Mouse (Mus musculus) midbrain, postnatal 0 days (tissue): ENCODE results near the gene Plpp7. TPM values are rescaled to one million over a fixed set of nuclear protein-coding genes. Genes with fewer than 3 reads are reported as not detected.

ENCODE experiments used
- ATAC-seq: fragments of 200-750 bp; cut with Nextera tagmentation; 2 replicates; pipeline ENCODE4 v1.8.0; 2017; ENCODE audit warnings: moderate number of reproducible peaks, mild to moderate bottlenecking, moderate TSS enrichment, moderate library complexity; ENCODE audit not compliant: low FRiP score
- DNase-seq: peaks from one replicate; pipeline ENCODE4 v3.0.0-alpha.2; 2015; ENCODE audit warnings: low spot score
- H3K27ac ChIP-seq: fragments of 300-500 bp; sonication (generic); 2 replicates; pipeline ENCODE4 v1.5.1; 2014; ENCODE audit warnings: low read depth, mild to moderate bottlenecking, low read length, mixed read lengths
- H3K27me3 ChIP-seq: fragments of 300-500 bp; sonication (generic); 2 replicates; pipeline ENCODE4 v1.6.1; 2014; ENCODE audit warnings: low read length, control low read depth, mixed read lengths; ENCODE audit not compliant: insufficient read depth
- H3K36me3 ChIP-seq: fragments of 300-500 bp; sonication (generic); 2 replicates; pipeline ENCODE4 v1.6.1; 2014; ENCODE audit warnings: low read length, control low read depth, mixed read lengths; ENCODE audit not compliant: insufficient read depth
- H3K4me1 ChIP-seq: fragments of 300-500 bp; sonication (generic); 2 replicates; pipeline ENCODE4 v1.6.1; 2014; ENCODE audit warnings: mild to moderate bottlenecking, control low read depth, antibody characterized with exemption, low read length, mixed read lengths; ENCODE audit not compliant: insufficient read depth
- H3K4me2 ChIP-seq: fragments of 300-500 bp; sonication (generic); 2 replicates; pipeline ENCODE4 v1.6.1; 2014; ENCODE audit warnings: low read depth, mild to moderate bottlenecking, low read length, mixed read lengths; ENCODE audit not compliant: poor library complexity, severe bottlenecking
- H3K4me3 ChIP-seq: fragments of 300-500 bp; sonication (generic); 2 replicates; pipeline ENCODE4 v1.5.1; 2014; ENCODE audit warnings: low read depth, mild to moderate bottlenecking, low read length, moderate library complexity
- H3K9ac ChIP-seq: fragments of 300-500 bp; sonication (generic); replicated peaks from 2 replicates; pipeline ENCODE4 v1.6.1; 2014; ENCODE audit warnings: mild to moderate bottlenecking, low read length, moderate library complexity, mixed read lengths; ENCODE audit not compliant: poor library complexity, severe bottlenecking
- H3K9me3 ChIP-seq: fragments of 300-500 bp; sonication (generic); 2 replicates; pipeline ENCODE4 v1.6.1; 2016; ENCODE audit warnings: low read length, control low read depth
- CTCF ChIP-seq: IDR thresholded peaks from 2 replicates; pipeline ENCODE4 v1.5.1; 2016; ENCODE audit warnings: antibody characterized with exemption, mild to moderate bottlenecking
- WGBS: fragments of 180-500 bp; shearing (Covaris S2); extraction: QIAGEN DNeasy Blood & Tissue Kit; methylation state at CpG from one replicate; pipeline ENCODE4 v1.1.7; 2014; 5-methylcytosine and 5-hydroxymethylcytosine counted together
- polyA plus RNA-seq: library from polyadenylated mRNA; unstranded; fragments of >200 nt; fragmentation: Nextera tagmentation; extraction: Ambion mirVana; gene quantifications from 2 replicates; pipeline ENCODE4 v1.2.1, GENCODE M21; 2015
- total RNA-seq: library from RNA; depleted of rRNA; stranded (reverse); fragments of >200 nt; gene quantifications from 2 replicates; pipeline ENCODE4 v1.2.3, GENCODE M21; 2014

Plpp7 gene
- total and polyA plus RNA-seq, 2 experiments from 2014 or later: 24.9 to 47.0 TPM

DNA sequence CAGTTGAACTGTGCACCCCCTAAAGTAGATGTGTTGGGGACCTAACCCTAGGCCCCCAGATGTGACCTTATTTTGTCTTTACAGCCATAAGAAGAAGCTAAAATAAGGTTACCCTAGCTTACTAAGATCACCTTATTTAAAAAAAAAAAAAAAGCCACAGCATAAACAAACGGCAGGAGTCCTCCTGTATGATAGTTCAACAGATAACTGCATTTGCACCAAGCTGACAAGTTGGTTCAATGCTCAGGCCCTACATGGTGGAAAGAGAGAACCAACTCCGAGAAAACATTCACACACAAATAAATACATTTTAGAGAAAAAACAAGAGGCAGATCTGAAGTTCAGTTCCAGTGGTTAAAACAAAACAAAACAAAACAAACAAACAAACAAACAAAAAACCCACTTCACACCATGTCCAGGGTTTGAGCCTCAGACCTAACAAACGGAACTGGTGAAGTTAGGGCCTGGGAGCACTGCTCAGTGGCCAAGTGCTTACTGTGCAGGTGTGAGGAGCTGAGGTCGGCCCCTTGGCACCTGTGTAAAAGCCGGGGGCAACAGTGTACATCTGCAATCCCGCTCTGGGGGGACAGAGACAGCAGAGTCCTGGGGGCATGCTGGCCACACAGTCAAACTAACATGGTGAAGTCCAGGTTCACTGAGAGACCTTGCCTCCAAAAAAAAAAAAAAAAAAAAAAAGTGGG, 36.7 kb downstream of the Plpp7 start:
- no peaks in the 10 kb centered on the region; the same call in 1 of the 2 replicates for H3K27me3 ChIP-seq
- no peaks in the 10 kb centered on the region for H3K4me1 ChIP-seq
- no peak for TF ChIP-seq CTCF
- H3K27ac ChIP-seq: no peak overlapping the region
- H3K9ac ChIP-seq: no peak overlapping the region
- ATAC-seq (no peak), DNase-seq (no peak)
- no peaks in the 10 kb centered on the region for H3K36me3 ChIP-seq
- no peaks in the 10 kb centered on the region for H3K9me3 ChIP-seq
- no peak overlapping the region for H3K4me2 ChIP-seq
- H3K4me3 ChIP-seq: no peak overlapping the region
- 77% methylated on average over 6 of the region's 6 CpGs for WGBS

DNA sequence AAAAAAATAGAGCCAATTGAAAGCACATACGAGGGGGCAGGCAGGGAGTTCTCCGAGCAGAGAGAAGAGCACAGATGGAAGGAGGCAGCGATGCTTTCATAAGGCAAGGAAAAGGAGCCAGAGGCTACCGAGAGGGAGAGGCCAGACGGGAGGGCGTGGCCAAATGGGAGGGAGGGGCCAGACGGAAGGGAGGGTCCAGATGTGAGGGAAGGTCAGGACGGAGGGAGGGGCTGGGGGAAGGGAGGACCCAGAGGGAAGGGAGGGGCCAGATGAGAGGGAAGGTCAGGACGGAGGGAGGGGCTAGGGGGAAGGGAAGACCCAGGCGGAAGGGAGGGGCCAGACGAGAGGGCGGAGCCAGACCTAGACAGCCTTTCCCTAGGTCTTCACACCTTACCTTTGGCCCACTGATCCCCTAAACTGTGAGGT, 37.3 kb downstream of the Plpp7 start:
- Histone ChIP-seq H3K9me3 (no peaks in the 10 kb centered on the region), H3K9ac (no peak overlapping the region), H3K27me3 (no peaks in the 10 kb centered on the region; the same call in 1 of the 2 replicates), H3K36me3 (no peaks in the 10 kb centered on the region), H3K4me2 (no peak overlapping the region), H3K4me1 (no peaks in the 10 kb centered on the region), H3K27ac (no peak overlapping the region), H3K4me3 (no peak overlapping the region)
- 9% methylated on average over 12 of the region's 12 CpGs for WGBS
- DNase-seq (no peak), ATAC-seq (no peak)
- no peak for TF ChIP-seq CTCF

DNA sequence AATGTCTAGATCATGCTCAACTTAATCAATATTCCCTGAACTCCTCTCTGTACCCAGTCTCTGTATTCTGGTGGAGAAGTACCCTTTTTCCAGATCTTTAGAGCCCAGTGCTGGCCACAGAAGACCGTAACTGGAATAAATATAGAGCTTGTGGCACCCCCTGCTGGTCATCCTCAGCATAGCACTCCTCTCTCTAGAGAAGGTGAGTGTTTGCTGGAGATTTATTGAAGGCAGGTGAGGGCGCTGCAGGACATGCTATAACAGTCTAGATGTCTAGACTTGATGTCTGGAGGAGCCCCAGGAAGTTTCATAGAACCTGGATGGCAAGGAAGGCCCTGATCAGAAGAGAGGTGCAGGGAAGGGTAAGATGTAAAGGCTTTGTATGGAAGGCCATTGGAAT, 38.7 kb downstream of the Plpp7 start:
- TF ChIP-seq CTCF: peak; percentile 93
- DNase-seq: peak; percentile 89
- Histone ChIP-seq H3K36me3 (no peaks in the 10 kb centered on the region), H3K9ac (no peak overlapping the region), H3K9me3 (no peaks in the 10 kb centered on the region), H3K4me1 (no peaks in the 10 kb centered on the region), H3K27ac (no peak overlapping the region), H3K4me2 (no peak overlapping the region), H3K27me3 (no peaks in the 10 kb centered on the region), H3K4me3 (no peak overlapping the region)
- no peak for ATAC-seq
- WGBS: 5% methylated on average over 2 of the region's 2 CpGs

DNA sequence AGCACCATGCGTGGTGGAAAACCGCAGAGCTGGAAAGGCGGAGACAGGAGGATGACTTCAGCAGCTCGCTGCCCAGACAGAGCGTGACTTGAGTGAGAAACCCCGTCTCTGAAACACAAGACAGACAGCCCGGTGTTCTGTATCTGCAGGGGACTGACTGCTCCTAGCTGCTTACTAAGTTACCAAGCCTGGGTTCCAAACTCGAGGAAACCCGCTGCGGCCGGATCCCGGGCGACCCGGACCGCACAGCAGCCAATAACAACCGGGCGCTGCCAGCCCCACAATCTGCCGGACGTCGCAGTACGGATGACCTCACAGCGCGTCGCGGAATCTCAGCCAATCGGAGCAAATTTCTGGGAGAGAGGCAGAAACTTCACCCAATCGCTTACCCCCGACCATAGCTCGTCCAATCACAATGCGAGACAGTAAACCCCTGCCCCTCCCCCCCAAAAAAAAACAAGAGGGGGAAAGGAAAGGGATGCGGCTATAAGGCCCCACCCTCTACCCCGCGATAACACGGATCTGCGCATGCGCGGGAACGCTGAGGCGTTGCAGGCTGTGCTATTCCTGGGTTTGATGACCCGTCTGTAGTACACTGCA, 42.4 kb downstream of the Plpp7 start:
- WGBS: under 1% methylated on average over 40 of the region's 40 CpGs
- Histone ChIP-seq H3K4me1 (no peaks in the 10 kb centered on the region), H3K9ac (peak overlapping the region; percentile 60), H3K4me3 (peak overlapping the region; percentile 47), H3K4me2 (peak overlapping the region; percentile 84), H3K27ac (peak overlapping the region; percentile 91), H3K27me3 (no peaks in the 10 kb centered on the region), H3K36me3 (no peaks in the 10 kb centered on the region; the same call in 1 of the 2 replicates), H3K9me3 (no peaks in the 10 kb centered on the region)
- peak; percentile 99 for DNase-seq
- no peak for TF ChIP-seq CTCF
- peak; percentile 93 for ATAC-seq

DNA sequence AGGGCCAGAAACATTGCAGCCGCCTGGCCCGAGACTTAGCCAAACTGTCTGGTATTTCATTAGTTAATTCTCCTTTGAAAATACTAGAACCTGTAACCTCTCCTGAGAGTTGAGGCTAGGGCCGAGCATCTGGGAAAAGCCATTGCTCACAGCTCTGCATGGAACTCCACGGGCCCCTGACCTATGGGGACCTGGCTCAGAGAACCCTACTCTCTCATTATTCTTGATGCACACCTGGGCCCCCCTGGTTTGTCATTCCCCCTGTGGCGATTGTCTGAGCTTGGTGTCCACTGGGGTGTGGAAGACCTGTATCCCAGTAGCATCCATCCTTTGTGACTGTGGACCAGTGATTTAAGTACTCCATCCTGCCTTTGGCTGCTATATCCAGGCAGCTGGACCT, 44.0 kb downstream of the Plpp7 start:
- no peak overlapping the region for H3K4me3 ChIP-seq
- no peak overlapping the region for H3K27ac ChIP-seq
- H3K9ac ChIP-seq: no peak overlapping the region
- TF ChIP-seq CTCF: no peak
- DNase-seq (no peak), ATAC-seq (no peak)
- no peaks in the 10 kb centered on the region; the same call in 1 of the 2 replicates for H3K36me3 ChIP-seq
- no peak overlapping the region for H3K4me2 ChIP-seq
- no peaks in the 10 kb centered on the region for H3K9me3 ChIP-seq
- H3K4me1 ChIP-seq: no peaks in the 10 kb centered on the region
- WGBS: 73% methylated on average over 5 of the region's 5 CpGs
- H3K27me3 ChIP-seq: no peaks in the 10 kb centered on the region

DNA sequence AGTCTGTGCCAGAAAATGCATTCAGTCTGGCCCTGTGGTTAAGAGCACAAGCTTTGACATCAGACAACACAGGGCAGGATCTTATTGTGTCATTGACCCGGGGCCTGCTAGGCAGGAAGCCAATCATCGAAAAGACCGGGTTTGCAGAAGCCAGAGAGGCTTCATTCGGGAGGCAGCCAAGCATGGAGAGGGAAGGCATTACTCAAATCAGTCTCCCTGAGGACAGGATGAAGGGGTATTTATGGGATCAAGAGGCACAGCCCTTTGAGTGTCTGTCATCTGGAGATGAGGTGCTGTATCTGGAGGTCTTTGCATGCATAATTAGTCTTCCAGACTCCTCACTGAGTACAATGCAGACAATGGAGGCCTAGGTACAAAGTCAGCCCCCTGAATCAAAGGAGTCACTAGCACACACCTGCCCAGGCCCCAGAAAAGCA, 45.2 kb downstream of the Plpp7 start:
- no peak for DNase-seq
- no peak for TF ChIP-seq CTCF
- H3K4me1 ChIP-seq: no peaks in the 10 kb centered on the region
- H3K27ac ChIP-seq: no peak overlapping the region
- 14% methylated on average over 4 of the region's 4 CpGs for WGBS
- H3K4me3 ChIP-seq: no peak overlapping the region
- no peaks in the 10 kb centered on the region for H3K27me3 ChIP-seq
- no peak overlapping the region for H3K4me2 ChIP-seq
- no peak overlapping the region for H3K9ac ChIP-seq
- no peaks in the 10 kb centered on the region; the same call in 1 of the 2 replicates for H3K36me3 ChIP-seq
- no peaks in the 10 kb centered on the region for H3K9me3 ChIP-seq
- no peak for ATAC-seq
